Mouse (Mus musculus) megakaryocyte-erythroid progenitor cell, adult 5 weeks (primary cell): Measurements from ENCODE around the gene Atg14. TPM values are rescaled to one million over a fixed set of nuclear protein-coding genes. Genes with fewer than 3 reads are reported as not detected.

ENCODE experiments used
- polyA plus RNA-seq: library from polyadenylated mRNA; stranded (reverse); fragments of >175 nt; gene quantifications from 2 replicates; pipeline ENCODE4 v1.2.3, GENCODE M21; 2012

The Atg14 gene
- 7.7 and 8.8 TPM in 2 replicates for polyA plus RNA-seq

DNA sequence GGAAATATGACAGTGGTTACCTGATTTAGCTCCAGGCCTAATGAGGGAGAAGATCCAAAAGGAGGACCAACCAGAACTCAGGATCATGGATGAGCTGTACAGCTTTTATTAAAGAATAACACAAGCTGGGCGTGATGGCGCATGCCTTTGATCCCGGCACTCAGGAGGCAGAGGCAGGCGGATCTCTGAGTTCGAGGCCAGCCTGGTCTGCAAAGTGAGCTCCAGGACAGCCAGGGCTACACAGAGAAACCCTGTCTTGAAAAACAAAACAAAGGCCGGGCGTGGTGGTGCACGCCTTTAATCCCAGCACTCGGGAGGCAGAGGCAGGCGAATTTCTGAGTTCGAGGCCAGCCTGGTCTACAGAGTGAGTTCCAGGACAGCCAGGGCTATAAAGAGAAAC lies at the start of gene Atg14:
Atg14 (minus strand) TSS at position 101 of the 400 bp plus-strand sequence.

Other genes with a start within 250 kb of the Atg14 start
- gene Lgals3, start 202.9 kb downstream of the Atg14 start, polyA plus RNA-seq = 81.7 and 146 TPM in 2 replicates
- gene Dlgap5, start 152.2 kb downstream of the Atg14 start, polyA plus RNA-seq = 8.1 and 8.8 TPM in 2 replicates
- gene Fbxo34, start 120.2 kb downstream of the Atg14 start, polyA plus RNA-seq = 19.7 and 20.6 TPM in 2 replicates
- 2.0 and 3.6 TPM in 2 replicates for gene Ktn1, start 77.8 kb upstream of the Atg14 start, polyA plus RNA-seq